Mouse (Mus musculus) brain, embryonic 14.5 days (tissue): ENCODE measurements around the gene Ccn5. TPM values are rescaled to one million over a fixed set of nuclear protein-coding genes. Genes with fewer than 3 reads are reported as not detected.

Source experiments
- DNase-seq: peaks from one replicate; pipeline ENCODE4 v3.0.0-alpha.2; 2011; ENCODE audit warnings: low read depth
- CTCF ChIP-seq: fragments of 200-500 bp; IDR thresholded peaks from 2 replicates; pipeline ENCODE4 v1.5.1; 2012; ENCODE audit warnings: inconsistent platforms, mild to moderate bottlenecking, moderate library complexity, borderline replicate concordance; ENCODE audit not compliant: insufficient read depth, insufficient read length; ENCODE audit errors: extremely low read depth
- POLR2A ChIP-seq: fragments of 200-500 bp; IDR thresholded peaks from 2 replicates; pipeline ENCODE4 v1.6.1; 2012; ENCODE audit warnings: mild to moderate bottlenecking, inconsistent platforms, borderline replicate concordance; ENCODE audit not compliant: poor library complexity, insufficient read depth, insufficient read length, severe bottlenecking; ENCODE audit errors: extremely low read depth
- polyA plus RNA-seq: library from polyadenylated mRNA; depleted of rRNA; stranded (reverse); fragments of >200 nt; gene quantifications from 2 replicates; pipeline ENCODE4 v1.2.3, GENCODE M21; 2012; rRNA removed

Ccn5 gene
- polyA plus RNA-seq, 1 experiment: 0.27 TPM

GRCm38 (mm10) chr2:163857233-163857632 lies 36.6 kb downstream of the Ccn5 start:
- DNase-seq: no peak

GRCm38 (mm10) chr2:163858254-163858947 lies 37.7 kb downstream of the Ccn5 start:
- peak; percentile 43 for DNase-seq
- no peak for TF ChIP-seq POLR2A
- TF ChIP-seq CTCF: peak; percentile 76

More at GRCm38 (mm10) chr2:163857233-163857632, 36.6 kb downstream of the Ccn5 start:
- TF ChIP-seq CTCF (no peak), POLR2A (no peak)

- DNase-seq: no peak
- TF ChIP-seq POLR2A: no peak
- no peak for TF ChIP-seq CTCF
These were observed 44.6 kb downstream of the Ccn5 start for GRCm38 (mm10) chr2:163865311-163865710.

GRCm38 (mm10) chr2:163866061-163866460 lies 45.4 kb downstream of the Ccn5 start:
- DNase-seq: no peak

GRCm38 (mm10) chr2:163869783-163870182 lies 49.1 kb downstream of the Ccn5 start:
- TF ChIP-seq CTCF (no peak), POLR2A (no peak)
- peak; percentile 69 for DNase-seq

More at GRCm38 (mm10) chr2:163866061-163866460, 45.4 kb downstream of the Ccn5 start:
- TF ChIP-seq POLR2A (no peak), CTCF (no peak)

- TF ChIP-seq CTCF (no peak), POLR2A (no peak)
- DNase-seq: no peak
These were observed 50.6 kb downstream of the Ccn5 start for GRCm38 (mm10) chr2:163871266-163871665.

- no peak for TF ChIP-seq CTCF
- DNase-seq: no peak
These were observed 51.2 kb downstream of the Ccn5 start for GRCm38 (mm10) chr2:163871906-163872305.

- DNase-seq: peak; percentile 69
- TF ChIP-seq CTCF (no peak), POLR2A (no peak)
These were observed 54.2 kb downstream of the Ccn5 start for GRCm38 (mm10) chr2:163874877-163875276.

GRCm38 (mm10) chr2:163875484-163875883 lies 54.8 kb downstream of the Ccn5 start:
- TF ChIP-seq CTCF (no peak), POLR2A (no peak)
- DNase-seq: peak; percentile 87

GRCm38 (mm10) chr2:163876830-163877498 lies 56.3 kb downstream of the Ccn5 start:
- peak; percentile 24 for DNase-seq
- TF ChIP-seq POLR2A (no peak), CTCF (no peak)

- DNase-seq: peak; percentile 31
These were observed 60.2 kb downstream of the Ccn5 start for GRCm38 (mm10) chr2:163880891-163881290.

More at GRCm38 (mm10) chr2:163880891-163881290, 60.2 kb downstream of the Ccn5 start:
- TF ChIP-seq CTCF: no peak
- no peak for TF ChIP-seq POLR2A

Other genes with a start within 250 kb of the Ccn5 start
- 32.5 and 35.8 TPM in 2 replicates for gene Ttpal, start 218.5 kb upstream of the Ccn5 start, polyA plus RNA-seq
- gene Serinc3, start 175.7 kb upstream of the Ccn5 start, polyA plus RNA-seq: 88.3 and 93.9 TPM in 2 replicates
- gene Pkig, start 162.5 kb upstream of the Ccn5 start, polyA plus RNA-seq: 66.6 and 73.9 TPM in 2 replicates
- 3.1 and 3.7 TPM in 2 replicates for gene Ada, start 70.6 kb upstream of the Ccn5 start, polyA plus RNA-seq
- gene Kcnk15, start 32.8 kb downstream of the Ccn5 start, polyA plus RNA-seq: 0.03 and 0.08 TPM in 2 replicates
- 5.6 and 13.4 TPM in 2 replicates for gene Rims4, start 97.8 kb downstream of the Ccn5 start, polyA plus RNA-seq
- gene Ywhab, start 174.1 kb downstream of the Ccn5 start, polyA plus RNA-seq: 139 and 214 TPM in 2 replicates
- 2.7 and 2.8 TPM in 2 replicates for gene Pabpc1l, start 204.6 kb downstream of the Ccn5 start, polyA plus RNA-seq
- gene Stk4, start 249.5 kb downstream of the Ccn5 start, polyA plus RNA-seq: 21.7 and 24.8 TPM in 2 replicates